Mouse (Mus musculus) liver, adult 2 months (tissue): ENCODE measurements around the gene Sox5. TPM values are rescaled to one million over a fixed set of nuclear protein-coding genes. Genes with fewer than 3 reads are reported as not detected.
"Not testable (repeated sequence)": the region's sequence is repeated elsewhere in the genome, so short reads cannot be mapped to it uniquely, and the experiment has no call there.

Experiments
- DNase-seq: peaks from one replicate; pipeline ENCODE4 v3.0.0-alpha.2; 2011; ENCODE audit warnings: low read depth, low spot score; ENCODE audit errors: extremely low read depth
- H3K27ac ChIP-seq: fragments of 200-500 bp; replicated peaks from 2 replicates; pipeline ENCODE4 v1.5.1; 2012; ENCODE audit warnings: low read depth, mild to moderate bottlenecking, control low read depth, inconsistent platforms, low read length; ENCODE audit not compliant: insufficient read depth
- H3K27me3 ChIP-seq: fragments of 200-500 bp; 2 replicates; pipeline ENCODE4 v1.6.1; 2012; ENCODE audit warnings: mild to moderate bottlenecking, moderate library complexity, low read length, inconsistent platforms; ENCODE audit not compliant: control insufficient read depth, insufficient read depth
- H3K36me3 ChIP-seq: fragments of 200-500 bp; 2 replicates; pipeline ENCODE4 v1.6.1; 2012; ENCODE audit warnings: low read length, inconsistent platforms; ENCODE audit not compliant: control insufficient read depth, insufficient read depth
- H3K4me1 ChIP-seq: fragments of 200-500 bp; 2 replicates; pipeline ENCODE4 v1.6.1; 2011; ENCODE audit warnings: low read length; ENCODE audit not compliant: control insufficient read depth, insufficient read depth
- H3K4me3 ChIP-seq: fragments of 200-500 bp; 2 replicates; pipeline ENCODE4 v1.5.1; 2011; ENCODE audit warnings: low read depth, mild to moderate bottlenecking, control low read depth, low read length, moderate library complexity; ENCODE audit not compliant: insufficient read depth
- H3K79me2 ChIP-seq: fragments of 200-500 bp; 2 replicates; pipeline ENCODE4 v1.6.1; 2012; ENCODE audit warnings: inconsistent platforms, mild to moderate bottlenecking, low read length, moderate library complexity; ENCODE audit not compliant: control insufficient read depth, insufficient read depth
- H3K9ac ChIP-seq: fragments of 200-500 bp; 2 replicates; pipeline ENCODE4 v1.6.1; 2012; ENCODE audit warnings: low read depth, mild to moderate bottlenecking, control low read depth, inconsistent platforms, low read length
- CTCF ChIP-seq: fragments of 200-500 bp; IDR thresholded peaks from 2 replicates; pipeline ENCODE4 v1.5.1; 2011; ENCODE audit warnings: low read depth, low read length, control low read depth
- POLR2A ChIP-seq: fragments of 200-500 bp; IDR thresholded peaks from 2 replicates; pipeline ENCODE4 v1.6.1; 2011; ENCODE audit warnings: low read length, control low read depth; ENCODE audit not compliant: insufficient read depth; ENCODE audit errors: extremely low read depth
- WGBS: fragments of 180-500 bp; shearing (Covaris S2); methylation state at CpG from one replicate; pipeline ENCODE4 v1.1.7; 2018; 5-methylcytosine and 5-hydroxymethylcytosine counted together
- polyA plus RNA-seq: library from polyadenylated mRNA; depleted of rRNA; stranded (reverse); fragments of >200 nt; gene quantifications from 2 replicates; pipeline ENCODE4 v1.2.3, GENCODE M21; 2012
- total RNA-seq: library from RNA; depleted of rRNA; stranded (reverse); fragments of >200 nt; gene quantifications from 2 replicates; pipeline ENCODE4 v1.2.3, GENCODE M21; 2014

The Sox5 gene
- total and polyA plus RNA-seq, 2 experiments = 7.5 to 31.6 TPM

DNA sequence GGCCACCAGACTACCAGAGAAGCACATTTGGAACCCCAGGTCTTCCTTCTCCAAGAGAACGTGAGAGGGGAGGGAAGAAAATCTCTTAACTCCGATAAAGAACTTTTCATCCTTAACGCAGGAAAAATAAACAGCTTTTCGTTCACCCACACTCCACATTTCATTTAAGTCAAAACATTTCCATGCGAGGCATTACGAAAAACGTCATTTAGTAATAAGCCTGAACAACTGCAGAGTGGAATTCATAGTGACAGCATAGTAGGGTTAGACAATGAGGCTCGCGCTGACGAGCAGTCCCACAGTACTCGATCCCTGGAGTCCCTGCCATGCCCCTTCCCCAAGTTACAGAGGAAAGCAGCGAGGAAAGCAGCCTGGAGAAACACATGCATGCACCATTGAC, 578.8 kb downstream of the Sox5 start:
- H3K27me3 ChIP-seq = no peaks in the 10 kb centered on the region
- peaks cover 20% of the 10 kb centered on the region for H3K4me1 ChIP-seq
- H3K36me3 ChIP-seq = no peaks in the 10 kb centered on the region
- peaks cover 24% of the 10 kb centered on the region; the same call in 1 of the 2 replicates for H3K79me2 ChIP-seq
- no peak for DNase-seq
- H3K4me3 ChIP-seq = no peak overlapping the region
- no peak overlapping the region for H3K9ac ChIP-seq
- TF ChIP-seq CTCF (no peak), POLR2A (no peak)
- 78% methylated on average over 12 of the region's 12 CpGs for WGBS
- peak overlapping the region; percentile 39; the same call in 1 of the 2 replicates for H3K27ac ChIP-seq

DNA sequence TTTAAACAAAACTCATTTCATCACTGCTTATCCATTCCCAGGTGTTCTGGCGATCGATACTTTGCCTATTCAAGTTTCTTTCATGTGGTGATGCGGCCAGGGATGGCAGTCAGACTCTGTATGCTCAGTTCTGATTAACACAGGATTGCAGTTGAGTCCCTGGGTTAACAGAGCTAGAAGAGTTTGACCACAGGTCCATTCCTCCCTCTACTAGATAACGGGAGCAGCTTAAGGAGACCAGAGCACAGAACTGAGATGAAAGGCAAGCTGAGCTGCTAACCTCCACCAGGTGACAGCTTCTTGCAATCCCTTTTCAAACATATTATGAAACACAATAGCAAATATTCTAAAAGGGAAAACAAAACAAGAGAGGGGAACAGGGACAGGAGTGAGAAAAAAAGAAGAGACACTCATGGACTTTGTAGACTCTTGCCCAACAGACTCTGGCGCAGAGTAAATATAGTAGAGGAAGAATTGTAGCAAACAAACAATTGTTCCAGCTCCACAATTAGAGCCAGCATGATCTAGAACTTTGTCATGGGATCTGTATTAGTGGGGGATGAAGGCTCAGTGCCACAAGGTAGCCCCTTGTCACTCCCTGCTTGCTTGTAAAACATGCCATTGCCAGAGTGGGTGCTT, 580.3 kb downstream of the Sox5 start:
- no peak for TF ChIP-seq CTCF
- no peak for TF ChIP-seq POLR2A
- Histone ChIP-seq H3K4me3 (peak overlapping the region; percentile 36; the same call in 1 of the 2 replicates), H3K36me3 (no peaks in the 10 kb centered on the region), H3K79me2 (peaks cover 24% of the 10 kb centered on the region; the same call in 1 of the 2 replicates), H3K4me1 (peaks cover 28% of the 10 kb centered on the region), H3K27ac (peak overlapping the region; percentile 92), H3K27me3 (no peaks in the 10 kb centered on the region), H3K9ac (no peak overlapping the region)
- peak; percentile 96 for DNase-seq
- WGBS = 28% methylated on average over 5 of the region's 5 CpGs

DNA sequence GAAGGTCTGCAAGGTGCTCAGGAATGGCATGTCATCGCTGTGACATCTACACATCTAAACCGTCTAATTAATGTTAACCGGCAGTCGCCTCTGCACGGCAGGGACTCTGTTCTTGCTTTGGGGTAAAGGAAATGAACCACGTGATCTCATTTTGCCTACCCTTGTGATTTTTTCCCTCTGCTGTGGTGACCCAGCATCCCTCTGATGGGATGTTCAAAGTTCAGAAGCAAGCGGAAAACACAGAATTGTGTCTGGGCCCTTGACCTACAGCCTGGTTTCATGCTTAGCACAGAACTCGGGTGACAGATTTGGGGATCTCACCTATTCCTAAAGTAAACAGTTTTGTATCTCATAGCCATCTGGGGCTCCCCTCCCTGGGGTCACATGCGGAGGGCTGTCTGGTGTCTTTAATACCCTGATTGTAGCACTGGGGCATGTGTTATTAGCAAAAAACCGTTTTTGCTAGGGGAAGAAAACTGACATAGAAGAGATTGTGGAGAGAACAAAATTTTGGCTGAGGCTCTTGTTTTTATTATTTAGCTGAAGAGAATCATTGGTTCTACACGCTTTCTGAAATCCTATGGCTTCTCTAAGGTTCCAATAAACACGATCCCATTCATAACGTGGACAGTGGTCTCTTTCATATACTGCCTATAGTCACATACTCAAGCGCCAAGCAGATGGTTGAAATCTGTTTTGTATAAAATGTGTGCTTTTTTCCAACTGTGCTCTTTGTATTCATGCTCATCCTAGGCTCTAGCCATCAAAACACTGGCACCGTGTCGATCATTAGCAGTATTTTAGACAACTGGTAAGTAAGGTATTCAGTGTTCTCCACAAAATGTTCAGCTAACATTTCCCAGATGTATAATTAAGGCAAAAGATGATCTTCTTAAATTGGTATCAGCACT, 584.3 kb downstream of the Sox5 start:
- peak; percentile 94 for DNase-seq
- TF ChIP-seq POLR2A (no peak), CTCF (no peak)
- Histone ChIP-seq H3K9ac (peak overlapping the region; percentile 16; the same call in 1 of the 2 replicates), H3K79me2 (peaks cover 13% of the 10 kb centered on the region; the same call in 1 of the 2 replicates), H3K4me3 (no peak overlapping the region), H3K4me1 (peaks cover 13% of the 10 kb centered on the region), H3K27ac (peak overlapping the region; percentile 79), H3K27me3 (no peaks in the 10 kb centered on the region), H3K36me3 (no peaks in the 10 kb centered on the region)
- WGBS = 44% methylated on average over 16 of the region's 16 CpGs

DNA sequence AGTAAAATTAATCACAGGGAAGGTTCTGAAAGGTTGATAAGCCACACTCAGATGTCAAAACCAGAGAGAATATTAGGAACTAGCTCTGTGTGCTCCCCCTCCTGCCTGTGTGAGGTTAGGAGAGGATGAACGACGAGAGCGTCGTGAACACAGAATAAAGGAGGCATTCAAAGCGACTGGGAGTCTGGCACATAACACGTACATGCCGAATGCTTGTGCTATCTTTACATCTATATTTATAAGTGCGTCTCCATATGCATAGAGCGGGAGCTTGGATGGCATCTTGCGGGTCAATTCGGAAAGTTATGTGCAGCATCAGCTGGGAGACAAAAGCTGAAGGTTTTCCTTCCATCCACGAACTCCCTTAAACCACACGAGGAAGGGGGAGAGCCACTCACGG, 585.8 kb downstream of the Sox5 start:
- DNase-seq = no peak
- 94% methylated on average over 14 of the region's 14 CpGs for WGBS
- no peak for TF ChIP-seq POLR2A
- no peak for TF ChIP-seq CTCF
- H3K9ac ChIP-seq = no peak overlapping the region
- H3K79me2 ChIP-seq = peaks cover 23% of the 10 kb centered on the region; the same call in 1 of the 2 replicates
- H3K27me3 ChIP-seq = no peaks in the 10 kb centered on the region
- no peak overlapping the region for H3K4me3 ChIP-seq
- H3K27ac ChIP-seq = no peak overlapping the region
- H3K4me1 ChIP-seq = peaks cover 10% of the 10 kb centered on the region
- H3K36me3 ChIP-seq = no peaks in the 10 kb centered on the region

DNA sequence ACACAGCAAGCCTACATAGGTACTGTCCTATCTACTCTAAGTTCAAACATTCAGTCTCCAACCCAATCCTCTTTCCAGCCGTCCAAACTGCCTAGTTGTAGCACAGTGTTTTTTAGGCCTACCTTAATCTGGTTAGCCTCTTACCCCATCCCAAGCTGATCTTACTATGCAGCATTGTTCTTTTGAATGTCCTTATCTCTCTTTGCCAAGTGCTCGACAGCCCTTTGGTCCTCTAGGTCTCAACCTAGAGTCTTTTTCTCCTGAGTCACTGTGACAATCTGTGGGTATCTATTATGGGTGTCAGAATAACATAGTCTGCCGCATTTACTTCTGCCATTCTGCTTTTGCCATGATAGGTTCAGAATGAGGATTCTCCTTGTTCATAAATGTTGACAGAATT, 598.7 kb downstream of the Sox5 start:
- Histone ChIP-seq H3K27me3 (no peaks in the 10 kb centered on the region), H3K9ac (no peak overlapping the region), H3K4me3 (no peak overlapping the region), H3K27ac (no peak overlapping the region), H3K79me2 (peaks cover 36% of the 10 kb centered on the region), H3K36me3 (no peaks in the 10 kb centered on the region), H3K4me1 (peaks cover 2% of the 10 kb centered on the region; the same call in 1 of the 2 replicates)
- TF ChIP-seq CTCF (no peak), POLR2A (no peak)
- 95% methylated on average over 3 of the region's 3 CpGs for WGBS
- no peak for DNase-seq

DNA sequence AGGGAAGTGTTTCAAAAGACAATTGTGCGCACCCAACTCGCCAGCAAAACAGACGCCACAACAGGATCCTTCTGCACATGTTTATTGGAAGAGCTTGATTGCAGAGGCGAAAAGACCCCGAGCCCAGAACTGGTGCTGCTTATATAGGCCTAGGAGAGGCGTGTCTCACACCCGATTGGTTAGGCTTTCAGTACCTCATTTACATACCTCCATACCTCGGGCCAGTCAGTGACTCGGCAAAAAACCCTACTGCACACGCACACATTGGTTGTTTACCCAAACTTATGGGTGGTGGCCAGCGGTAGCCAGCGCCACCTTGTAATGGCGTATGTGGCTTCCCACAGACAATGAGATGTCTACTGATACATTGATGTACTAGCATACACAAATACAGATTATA, 599.3 kb downstream of the Sox5 start:
- peaks cover 31% of the 10 kb centered on the region for H3K79me2 ChIP-seq
- H3K9ac ChIP-seq, H3K4me1 ChIP-seq, DNase-seq, H3K27ac ChIP-seq, H3K36me3 ChIP-seq, H3K27me3 ChIP-seq, H3K4me3 ChIP-seq: not testable (repeated sequence)
- 96% methylated on average over 13 of the region's 13 CpGs for WGBS
